Mouse (Mus musculus) left cerebral cortex, adult 11 months (tissue): ENCODE data around the gene Ccdc13.
A peak's percentile ranks its signal among the peaks of the same experiment; 100 is the strongest.

Experiments
- DNase-seq: peaks from one replicate; pipeline ENCODE4 v3.0.0; 2022; ENCODE audit warnings: low spot score

The Ccdc13 gene

DNA sequence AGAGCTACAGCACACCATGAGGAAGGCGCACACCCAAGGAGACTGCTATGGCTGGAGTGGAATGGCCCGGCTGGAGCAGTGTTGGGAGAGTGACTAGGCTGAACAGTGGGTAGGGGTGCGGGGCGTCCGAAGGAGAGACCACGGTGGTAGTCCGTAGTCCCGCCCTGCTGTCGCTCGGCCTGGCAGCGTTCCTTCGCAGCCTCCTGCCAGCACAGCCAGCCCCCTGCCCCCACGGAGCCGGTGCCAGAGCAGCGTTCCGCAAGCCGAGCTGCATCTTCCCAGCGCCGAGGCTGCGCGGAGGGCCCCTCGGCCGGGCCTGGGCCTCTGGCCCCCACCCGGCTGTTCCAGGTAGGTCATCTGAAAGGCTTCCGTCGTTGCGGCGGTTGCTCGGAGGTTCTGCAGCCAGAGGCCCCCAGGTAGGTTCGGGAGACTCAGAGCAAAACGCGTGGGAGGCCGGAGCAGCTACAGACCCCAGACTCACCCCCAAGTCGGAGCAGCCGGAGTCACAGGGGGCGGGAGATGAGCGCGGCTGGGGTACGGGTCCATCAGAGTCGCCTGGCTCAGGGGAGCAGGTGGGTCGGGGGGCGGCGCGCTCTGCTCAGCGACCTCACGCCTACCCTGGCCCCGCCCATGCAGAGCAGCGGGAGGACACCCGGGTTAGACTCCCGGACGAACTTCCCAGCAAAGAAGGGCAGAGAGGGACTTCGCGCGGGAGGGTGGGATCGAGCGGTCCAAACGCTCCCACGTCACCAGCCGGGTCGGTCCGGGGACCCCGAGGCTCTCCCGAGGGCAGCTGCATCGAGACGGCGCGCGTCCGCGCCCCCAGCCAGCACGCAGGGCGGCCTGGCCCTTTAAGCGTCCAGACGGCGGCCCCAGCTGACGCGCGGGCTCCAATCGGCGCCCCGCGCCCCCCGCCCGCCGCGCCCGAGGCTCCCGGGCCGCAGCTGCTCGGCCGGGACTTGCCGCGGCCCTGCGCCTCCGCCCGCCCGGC is 79.9 kb downstream of the Ccdc13 start, which contains the start of gene Zfp651:
Gene Zfp651, plus strand, starts transcription at position 240 of the 991 bp plus-strand sequence.
- DNase-seq, result peak; percentile 59

DNA sequence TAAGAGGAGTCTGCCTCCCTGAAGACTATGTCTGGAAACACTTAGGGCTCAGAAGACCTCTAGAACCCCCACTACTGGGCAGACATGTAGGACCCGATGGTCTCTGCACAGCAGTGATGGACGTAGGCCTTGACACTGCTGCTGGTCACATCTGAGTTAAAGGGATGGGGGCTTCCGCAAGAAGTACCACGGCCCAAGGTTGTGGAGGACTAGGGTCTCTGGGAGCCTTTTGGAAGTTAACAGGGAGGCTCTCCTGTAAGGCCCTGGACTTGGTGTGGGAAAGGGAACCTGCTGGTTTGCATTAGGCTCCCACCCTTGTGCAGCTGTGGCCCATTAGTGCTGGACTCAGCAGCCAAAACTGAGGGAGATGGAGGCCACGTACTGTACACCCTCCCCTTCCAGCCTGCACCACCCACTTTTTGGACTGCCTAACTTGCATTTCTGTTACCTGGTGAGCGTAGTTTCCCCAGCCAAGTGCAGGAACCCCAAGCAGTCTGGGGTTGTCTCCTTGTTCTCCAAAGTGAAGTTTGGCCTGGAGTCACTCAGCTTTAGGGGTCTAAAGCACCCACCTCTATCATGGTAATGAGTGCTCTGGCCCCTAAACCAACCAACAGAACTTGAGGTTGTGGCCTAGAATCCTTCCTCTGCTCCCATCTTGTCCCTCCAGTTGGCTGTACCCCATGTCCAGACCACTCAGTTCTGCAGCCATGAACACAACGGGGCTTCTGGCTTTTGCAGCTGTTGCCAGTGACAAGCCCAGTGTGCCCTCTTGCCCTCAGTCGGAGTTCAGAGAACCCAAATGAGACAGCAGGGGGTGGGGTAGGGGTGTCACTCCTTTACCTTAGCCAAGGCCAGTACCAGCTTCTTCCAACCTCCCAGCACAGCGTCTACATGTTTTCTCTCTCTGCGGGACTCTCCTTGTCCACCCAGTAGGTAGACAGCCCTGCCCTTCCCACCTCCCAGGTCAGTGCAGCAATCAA is 81.1 kb downstream of the Ccdc13 start:
- DNase-seq, result no peak

GRCm38 (mm10) chr9:121757432-121757831 is 81.8 kb downstream of the Ccdc13 start:
- DNase-seq, result no peak

- DNase-seq, result no peak
Measured at GRCm38 (mm10) chr9:121756785-121757184, 82.5 kb downstream of the Ccdc13 start.

- DNase-seq, result no peak
Measured at GRCm38 (mm10) chr9:121754624-121755023, 84.6 kb downstream of the Ccdc13 start.

DNA sequence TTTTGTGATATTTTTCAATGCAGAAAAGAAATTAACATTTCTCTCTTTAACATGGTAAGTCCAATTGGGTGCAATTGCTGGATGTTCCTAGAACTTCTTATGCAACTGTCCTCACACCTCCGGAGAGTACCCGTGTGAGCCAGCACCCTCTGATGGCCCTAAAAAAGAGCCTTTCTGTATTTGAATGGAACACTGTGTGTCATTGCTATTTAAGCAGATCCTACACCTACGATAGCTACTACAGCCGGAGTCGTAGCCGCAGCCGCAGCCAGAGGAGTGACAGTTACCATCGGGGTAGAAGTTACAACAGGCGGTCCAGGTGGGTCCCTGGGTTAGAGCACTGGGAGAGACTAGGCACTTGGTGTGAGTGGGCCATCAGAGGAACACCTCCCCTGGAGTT is 86.5 kb downstream of the Ccdc13 start:
- no peak for DNase-seq
